ENCODE assay signal across 12 mouse cellular contexts in the genomic region with DNA sequence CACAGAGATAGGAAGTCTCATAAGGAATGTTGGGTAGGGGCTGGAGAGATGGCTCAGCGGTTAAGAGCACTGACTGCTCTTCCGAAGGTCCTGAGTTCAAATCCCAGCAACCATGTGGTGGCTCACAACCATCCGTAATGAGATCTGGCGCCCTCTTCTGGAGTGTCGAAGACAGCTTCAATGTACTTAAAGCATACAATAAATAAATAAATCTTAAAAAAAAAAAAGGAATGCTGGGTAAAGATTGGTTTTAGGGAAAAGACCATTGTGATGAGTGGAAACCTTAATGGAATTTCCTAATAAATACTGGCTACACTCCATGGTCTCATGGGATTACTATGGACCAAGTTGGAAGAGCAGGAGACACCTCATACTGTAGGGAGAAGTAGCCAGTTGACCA. TPM values are rescaled to one million over a fixed set of nuclear protein-coding genes. Genes with fewer than 3 reads are reported as not detected.
"Had no signal": no experiment of that assay in that cellular context is flagged by ENCODE, and none has a peak within 500 bp of the region (broad histone marks: within the 10 kb centered on the region; RNA-seq: fewer than 3 reads in every experiment).

No protein-coding gene starts in this region.

RNA-seq across cellular contexts. Expression of a gene that starts 59.7 kb away (rescaled TPM):
- total RNA-seq: layer of hippocampus, postnatal 25 days; left cerebral cortex, adult 8-10 months; left cerebral cortex, postnatal 25 days; megakaryocyte, adult 5-6 weeks had no signal
- polyA plus RNA-seq: kidney, embryonic 14.5 days; limb, embryonic 11.5 days; liver, embryonic 13.5 days; midbrain, embryonic 10.5 days; midbrain, embryonic 15.5 days; neural tube, embryonic 12.5 days; stomach, embryonic 15.5 days; urinary bladder, adult 2 months had no signal
